Mouse (Mus musculus) G1E (cell line): Measurements from ENCODE around the gene Shank2.

Experiments used
- CTCF ChIP-seq: IDR thresholded peaks from 2 replicates; pipeline ENCODE4 v1.5.1; 2012; ENCODE audit warnings: low read depth, low read length, inconsistent platforms, mixed read lengths
- GATA1 ChIP-seq: IDR thresholded peaks from 2 replicates; pipeline ENCODE4 v1.6.1; 2012; ENCODE audit warnings: borderline replicate concordance, low read length, inconsistent platforms, mixed read lengths
- TAL1 ChIP-seq: conservative IDR thresholded peaks from 2 replicates; pipeline ENCODE4 v1.6.1; 2012; ENCODE audit warnings: low read depth, low read length, inconsistent platforms, mixed read lengths

DNA sequence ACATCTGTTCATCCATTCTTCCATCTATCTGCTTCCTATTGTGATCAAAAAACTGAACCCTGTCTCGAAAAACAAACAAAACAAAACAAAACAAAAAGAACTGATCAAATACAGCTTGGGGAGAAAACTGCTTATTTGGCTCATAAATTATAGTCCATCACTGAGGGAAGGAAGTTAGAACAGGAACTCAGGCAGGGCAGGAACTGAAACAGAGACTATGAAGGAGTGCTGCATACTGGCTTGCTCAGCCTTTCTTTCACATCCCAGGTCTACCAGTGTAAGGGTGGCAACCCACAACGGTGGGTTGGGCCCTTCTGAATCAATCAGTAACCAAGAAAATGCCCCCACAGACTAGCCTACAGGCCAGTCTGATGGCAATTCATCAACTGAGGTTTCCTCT lies 469.4 kb downstream of the Shank2 start:
- TF ChIP-seq TAL1 (no peak), CTCF (no peak), GATA1 (no peak)
